Mouse (Mus musculus) testis, adult 2 months (tissue): ENCODE measurements at regions not wholly inside any gene's neighbourhood (a gene's known extent, or its start where the extent isn't known, plus 50 kb on each side); places are given as distances from the start of the nearest gene placed in this dataset.

Source experiments
- CTCF ChIP-seq: fragments of 200-500 bp; IDR thresholded peaks from 2 replicates; pipeline ENCODE4 v1.5.1; 2012; ENCODE audit warnings: low read depth, mild to moderate bottlenecking, inconsistent platforms, low read length, moderate library complexity; ENCODE audit not compliant: control insufficient read depth, insufficient read depth, insufficient replicate concordance
- POLR2A ChIP-seq: fragments of 200-500 bp; IDR thresholded peaks from 2 replicates; pipeline ENCODE4 v1.6.1; 2012; ENCODE audit warnings: low read depth, mild to moderate bottlenecking, inconsistent platforms, low read length, moderate library complexity; ENCODE audit not compliant: control insufficient read depth

GRCm38 (mm10) chr17:45934002-45934401, 98.2 kb downstream of the Vegfa start:
- TF ChIP-seq CTCF, result no peak
- TF ChIP-seq POLR2A, result no peak
